Mouse (Mus musculus): Measurements from ENCODE around the gene Lpp.

The Lpp gene

GRCm38 (mm10) chr16:24438438-24438837 is 45.1 kb downstream of the Lpp start:
- no peak for DNase-seq

- DNase-seq, result no peak
These were observed 48.0 kb downstream of the Lpp start for GRCm38 (mm10) chr16:24441338-24441737.

GRCm38 (mm10) chr16:24442500-24443122 is 49.3 kb downstream of the Lpp start:
- DNase-seq, result no peak

GRCm38 (mm10) chr16:24443123-24443515 is 49.8 kb downstream of the Lpp start:
- DNase-seq, result no peak

DNA sequence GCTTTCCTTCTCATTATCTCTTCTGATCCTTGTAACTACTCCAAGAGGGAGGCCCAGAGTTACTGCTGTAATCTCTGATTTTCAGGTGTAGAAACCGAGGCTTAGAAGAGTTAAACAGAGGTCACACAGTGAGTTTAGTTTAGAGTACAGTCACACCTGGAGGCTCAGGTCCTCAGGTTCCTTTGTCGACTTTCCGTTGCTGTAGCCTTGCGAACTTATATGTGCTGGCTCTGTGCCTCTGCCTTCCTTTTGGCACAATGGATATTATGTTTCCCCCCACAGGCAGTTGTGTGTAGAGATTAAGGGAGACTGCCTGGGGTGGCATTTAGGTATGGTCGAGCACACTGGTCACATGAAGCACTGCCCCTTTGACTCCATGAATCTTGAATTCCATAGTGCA is 50.2 kb downstream of the Lpp start:
- DNase-seq, result no peak

- no peak for DNase-seq
These were observed 51.5 kb downstream of the Lpp start for GRCm38 (mm10) chr16:24444818-24445217.

DNA sequence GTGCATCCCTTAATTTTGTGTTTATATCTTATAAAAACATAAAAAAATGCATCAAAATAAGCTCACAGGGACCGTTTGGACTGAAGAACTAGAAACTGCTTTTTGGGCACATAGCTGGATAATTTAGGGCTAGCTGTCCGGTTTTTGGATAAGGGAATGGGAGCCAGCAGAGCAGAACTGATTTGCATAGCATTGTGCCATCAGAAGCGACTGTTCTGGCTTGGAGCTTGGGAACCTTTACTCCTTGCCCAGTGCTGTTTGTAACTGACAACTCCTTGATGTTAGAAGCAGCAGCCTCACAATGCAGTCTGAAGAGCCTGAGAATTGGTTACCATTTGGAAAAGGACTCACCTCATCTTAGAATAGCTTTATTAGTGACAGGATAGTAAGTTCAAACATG is 52.2 kb downstream of the Lpp start:
- no peak for DNase-seq

- no peak for DNase-seq
These were observed 53.1 kb downstream of the Lpp start for GRCm38 (mm10) chr16:24446449-24446848.

DNA sequence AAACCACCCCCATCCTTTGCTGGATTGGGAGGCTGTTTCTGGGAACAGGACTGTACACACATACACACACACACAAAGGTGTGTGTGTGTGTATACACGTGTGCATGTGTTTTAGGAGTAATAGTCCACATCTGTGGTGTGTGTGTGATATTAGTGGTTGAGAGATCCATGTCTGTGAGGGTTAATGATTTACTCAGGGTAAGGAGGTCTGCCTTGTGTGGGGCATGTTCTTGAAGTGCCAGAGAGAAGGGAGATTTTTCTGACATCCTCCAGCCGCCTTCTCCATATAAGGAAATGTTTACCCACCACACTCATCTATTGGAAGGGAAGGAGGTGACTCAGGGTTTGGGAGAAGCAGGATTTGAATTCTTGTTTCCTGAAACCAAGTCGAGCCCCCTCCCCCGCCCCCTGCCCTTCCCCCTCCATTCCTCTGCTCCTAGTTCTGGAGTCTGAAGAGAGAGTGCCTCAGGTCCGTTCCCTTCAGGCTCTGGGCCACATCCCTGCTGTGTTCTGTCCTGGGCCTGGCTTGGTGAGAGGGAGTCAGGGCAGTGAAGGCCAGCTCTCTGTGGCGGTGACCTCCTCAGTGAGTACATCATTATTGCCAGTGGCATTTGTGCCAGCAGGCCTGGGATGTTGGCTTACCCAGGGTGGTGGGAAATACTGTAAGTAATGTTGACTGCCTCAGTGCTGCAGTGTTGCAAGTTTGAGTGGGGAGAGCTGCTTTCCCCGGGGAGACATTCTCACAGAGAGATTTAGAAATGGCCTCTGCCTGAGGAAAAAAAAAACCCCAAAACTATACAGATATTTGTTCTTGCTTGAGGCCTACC is 54.6 kb downstream of the Lpp start:
- DNase-seq, result no peak

DNA sequence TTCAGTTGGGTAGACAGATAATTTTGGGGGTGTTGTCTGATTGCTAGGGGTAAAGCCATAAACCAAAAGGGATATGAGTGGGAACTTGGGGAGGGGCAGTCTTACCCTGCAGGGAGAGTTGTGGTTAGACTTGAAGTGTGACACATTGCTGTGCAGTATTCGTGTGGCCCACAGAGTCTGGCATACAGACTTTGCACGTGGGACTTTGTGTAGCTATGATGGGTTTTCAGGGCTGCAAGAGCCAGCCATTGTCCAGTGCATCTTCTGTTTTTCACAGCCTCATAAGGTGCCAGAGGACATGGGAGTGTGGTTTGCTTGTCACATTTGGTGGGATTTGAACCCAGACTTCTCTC is 55.2 kb downstream of the Lpp start:
- no peak for DNase-seq

DNA sequence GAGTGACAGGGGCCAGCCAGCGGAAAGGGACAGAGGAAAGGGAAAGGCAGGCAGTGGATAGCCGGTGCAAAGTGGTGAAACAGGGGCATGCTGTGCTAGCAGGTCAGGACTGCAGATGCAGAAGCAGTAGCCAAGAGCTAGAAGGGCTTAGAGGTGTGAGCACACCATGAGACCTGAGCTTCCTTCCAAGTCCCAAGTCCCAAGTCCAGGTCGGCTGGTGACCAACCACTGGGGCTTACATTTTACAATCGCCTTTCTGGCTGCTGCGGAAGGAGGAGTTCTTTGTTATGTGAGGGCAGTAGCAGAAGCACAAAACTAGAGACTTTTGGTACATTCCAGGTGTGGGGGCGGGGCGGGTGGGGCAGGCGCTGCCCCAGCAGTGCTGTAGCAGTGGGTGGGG is 56.5 kb downstream of the Lpp start:
- DNase-seq, result peak in 1 of 2 experiments; percentile 41

GRCm38 (mm10) chr16:24450256-24450655 is 56.9 kb downstream of the Lpp start:
- no peak for DNase-seq

- DNase-seq, result no peak
These were observed 57.8 kb downstream of the Lpp start for GRCm38 (mm10) chr16:24451123-24451522.

DNA sequence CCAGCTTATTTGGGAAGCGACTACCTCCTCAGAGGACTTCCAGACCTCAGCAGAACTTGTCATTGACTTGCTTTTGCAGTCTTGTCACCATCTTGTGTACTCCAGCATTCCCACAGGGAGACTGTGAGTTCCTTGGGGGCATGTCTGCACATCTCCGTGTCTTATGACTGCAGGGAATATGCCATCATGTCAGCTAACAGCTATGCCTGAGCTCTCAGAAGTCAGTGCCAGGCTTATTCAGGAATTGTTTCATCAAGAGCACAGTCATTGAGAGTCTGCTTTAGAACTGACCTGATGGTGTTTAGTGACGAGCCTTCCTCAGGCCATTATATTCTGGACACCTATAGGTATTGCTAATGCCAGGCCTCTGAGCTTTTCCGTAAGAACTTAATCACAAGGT is 60.2 kb downstream of the Lpp start:
- DNase-seq, result no peak

DNA sequence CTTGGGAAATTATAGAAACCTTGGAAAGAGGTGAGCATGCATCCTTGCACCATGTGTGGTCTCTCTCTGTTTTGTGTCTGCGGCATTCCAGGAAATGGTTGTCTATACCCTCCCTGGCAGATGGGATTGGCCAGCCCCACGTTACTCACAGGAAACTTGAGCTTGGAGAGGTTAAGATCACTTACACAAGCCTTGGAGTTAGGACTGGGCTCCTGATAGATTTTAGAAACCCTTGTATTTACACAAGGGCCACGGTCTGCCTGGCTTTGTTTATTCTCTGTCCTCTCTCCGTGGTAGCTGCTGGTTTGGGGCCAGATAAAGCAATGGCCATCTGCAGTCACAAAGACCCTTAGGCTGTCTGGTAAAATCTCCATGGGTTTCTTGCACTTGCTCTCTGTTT is 61.2 kb downstream of the Lpp start:
- no peak for DNase-seq

DNA sequence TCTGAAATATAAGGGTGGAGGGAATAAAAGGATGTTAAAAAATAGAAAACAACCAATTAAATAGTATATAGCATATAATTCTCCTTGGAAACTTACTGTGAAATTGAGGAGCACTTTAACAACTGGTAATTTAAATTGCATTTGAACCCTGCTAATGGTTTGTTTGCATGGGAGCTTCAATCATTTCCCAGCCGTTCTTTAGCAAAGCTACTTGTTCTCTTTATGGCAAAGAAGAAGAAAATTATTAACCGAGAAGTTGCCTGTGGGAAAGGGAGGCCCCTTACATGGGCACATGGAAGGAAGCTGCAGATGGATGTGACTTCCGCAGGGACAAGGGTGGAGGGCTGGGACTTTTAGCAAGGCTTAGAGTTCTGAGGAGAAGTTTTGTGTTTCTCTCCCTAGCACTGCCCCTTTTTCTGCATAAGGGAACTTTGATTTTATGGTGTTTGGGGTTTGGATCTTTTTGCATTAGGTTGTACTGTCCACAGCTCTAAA is 62.1 kb downstream of the Lpp start:
- DNase-seq, result no peak

DNA sequence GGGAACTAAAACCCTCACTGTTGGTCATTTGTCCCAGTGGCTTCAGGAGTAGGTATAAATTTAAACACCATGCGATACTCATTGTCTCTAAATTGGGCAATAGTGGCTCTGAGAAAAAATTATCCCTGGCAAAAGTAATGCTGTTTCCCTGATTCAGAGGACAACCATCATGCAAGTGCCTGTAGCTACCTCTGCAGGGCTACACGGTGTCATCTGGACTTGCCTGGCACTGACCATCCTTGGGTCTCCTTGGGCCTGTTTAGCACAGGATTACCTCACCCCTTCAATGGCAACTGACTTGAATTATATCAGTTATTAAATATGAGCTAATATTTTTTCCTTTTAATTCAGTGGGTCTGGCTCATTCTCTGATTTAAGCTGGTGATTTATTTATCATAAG is 70.5 kb downstream of the Lpp start:
- no peak for DNase-seq

- DNase-seq, result no peak
These were observed 71.1 kb downstream of the Lpp start for GRCm38 (mm10) chr16:24464436-24464835.

GRCm38 (mm10) chr16:24465633-24466032 is 72.3 kb downstream of the Lpp start:
- DNase-seq, result peak; percentile 39 to 50

DNA sequence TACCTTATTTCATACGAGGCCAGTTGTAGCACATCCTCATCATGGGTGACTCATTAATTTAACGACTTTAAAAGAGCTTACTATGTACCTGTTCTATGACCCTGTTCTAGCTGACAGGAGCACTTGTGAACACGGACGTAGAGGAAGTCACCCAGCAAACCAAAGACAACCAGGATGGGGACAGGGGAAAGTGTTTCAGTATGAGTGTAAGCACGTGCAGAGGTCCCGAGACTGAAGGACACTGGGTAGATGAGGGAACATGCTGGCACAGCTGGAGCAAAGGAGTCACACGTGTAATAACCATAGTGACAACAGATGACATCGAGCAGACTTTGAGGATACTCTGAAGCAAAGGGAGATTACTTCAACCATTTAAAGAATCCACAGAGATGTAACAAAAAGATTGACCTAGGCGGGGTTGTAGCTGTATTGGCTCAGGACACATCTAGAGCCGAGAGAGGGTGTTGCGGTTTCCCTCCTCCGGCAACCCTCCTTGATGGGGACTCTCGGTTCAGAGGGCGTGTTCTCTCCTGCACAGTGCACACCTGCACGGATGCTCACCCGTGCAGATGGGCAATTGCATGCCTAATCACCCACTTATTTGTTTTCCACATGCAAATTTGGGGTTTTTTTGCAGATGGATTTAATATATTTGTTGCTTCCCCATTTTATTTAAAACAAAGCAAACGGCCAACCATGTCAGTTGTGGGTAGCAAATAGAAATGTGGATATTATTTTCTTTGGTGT is 74.4 kb downstream of the Lpp start:
- DNase-seq, result no peak

GRCm38 (mm10) chr16:24469313-24469712 is 76.0 kb downstream of the Lpp start:
- DNase-seq, result no peak

DNA sequence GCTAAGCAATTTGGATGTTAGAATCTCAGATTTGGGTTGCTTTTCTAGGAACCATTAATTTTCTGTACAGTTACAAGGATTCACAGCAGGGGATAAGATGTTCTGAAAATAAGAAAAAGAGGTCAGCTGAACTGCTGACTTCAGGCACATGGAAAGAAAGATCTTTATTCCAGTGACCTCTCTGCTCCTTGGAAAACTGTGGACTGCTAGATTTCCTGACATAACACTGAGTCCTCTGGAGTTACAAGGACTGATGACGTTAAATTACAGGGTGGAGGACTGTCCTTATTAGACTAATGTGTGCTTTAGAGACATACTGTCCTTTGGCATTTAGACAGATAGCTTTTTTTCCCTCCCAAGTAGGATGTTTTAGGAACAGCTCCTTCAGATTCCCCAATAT is 77.3 kb downstream of the Lpp start:
- no peak for DNase-seq

- no peak for DNase-seq
These were observed 77.7 kb downstream of the Lpp start for GRCm38 (mm10) chr16:24471029-24471428.

DNA sequence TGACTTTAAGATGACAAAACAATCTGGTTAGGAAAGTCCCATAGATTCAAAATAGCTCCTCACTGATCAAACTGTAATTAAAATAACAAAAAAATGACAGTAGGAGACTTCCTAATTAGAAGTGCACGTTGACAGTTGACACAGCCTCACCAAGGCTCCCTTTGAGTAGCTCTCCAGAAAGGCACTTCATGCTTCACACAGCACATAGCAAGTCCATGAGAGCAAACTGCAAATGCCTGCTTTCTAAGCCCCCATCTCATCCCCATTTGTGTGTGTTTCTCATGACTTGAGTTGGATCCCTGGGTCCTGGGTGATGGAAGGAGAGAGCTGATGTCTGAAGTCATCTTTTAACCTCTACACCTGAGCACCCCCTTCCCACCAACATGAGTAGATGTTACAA is 78.5 kb downstream of the Lpp start:
- DNase-seq, result no peak
